Mouse (Mus musculus) T-helper 1 cell (primary cell): ENCODE results near the gene Foxp2.

ENCODE experiments used
- in situ Hi-C: fragments of 300-600 bp; cut with MboI, MseI; formaldehyde crosslinking; loops from one replicate; pipeline ENCODE4 v1.15.1; 2025; ENCODE audit warnings: high pct_unique_total_duplicates

Gene Foxp2

GRCm38 (mm10) chr6:15101548-15101947 lies 200.4 kb downstream of the Foxp2 start:
- in situ Hi-C loops = no loop called here

- in situ Hi-C loops = no loop called here
Measured at GRCm38 (mm10) chr6:15120916-15121315, 219.8 kb downstream of the Foxp2 start.

DNA sequence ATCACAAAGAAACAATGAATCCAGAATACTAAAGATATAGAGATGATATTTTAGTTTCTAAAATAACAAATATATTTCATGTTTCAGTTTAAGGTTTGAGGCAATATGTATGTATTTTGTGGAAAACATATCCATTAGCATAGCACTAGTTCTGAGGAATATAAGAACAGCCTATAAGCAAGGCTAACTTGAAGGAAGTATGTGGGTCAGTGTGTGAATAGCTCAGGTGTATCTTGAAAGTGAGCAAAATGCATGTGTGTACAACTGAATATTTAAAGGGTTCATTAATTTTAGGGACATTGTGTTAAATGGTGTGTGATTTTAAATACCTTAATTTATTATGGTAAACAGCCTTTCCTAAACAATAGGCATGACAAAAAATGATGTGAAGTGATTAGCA lies 220.2 kb downstream of the Foxp2 start:
- in situ Hi-C loops = no loop called here

- in situ Hi-C loops = no loop called here
Measured at GRCm38 (mm10) chr6:15130142-15130541, 229.0 kb downstream of the Foxp2 start.

DNA sequence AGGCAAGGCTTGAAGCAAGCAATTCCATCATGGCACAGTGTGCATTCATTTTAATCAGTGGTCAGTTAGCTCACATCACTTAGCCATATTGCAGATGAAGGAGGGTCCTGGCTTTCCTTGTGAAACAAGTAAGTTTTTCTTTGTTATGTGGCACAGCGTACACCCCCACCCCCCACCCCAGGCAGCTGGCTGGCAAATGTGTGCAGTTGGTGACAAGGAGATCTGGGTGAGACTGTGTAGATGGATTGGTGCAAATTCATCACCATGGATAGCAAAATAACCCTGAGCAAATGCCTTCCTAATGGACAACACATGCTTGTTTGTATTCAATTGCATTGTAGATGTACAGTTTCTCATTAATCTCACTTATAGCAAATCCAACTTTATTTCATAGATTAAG lies 240.9 kb downstream of the Foxp2 start:
- in situ Hi-C loops = no loop called here

DNA sequence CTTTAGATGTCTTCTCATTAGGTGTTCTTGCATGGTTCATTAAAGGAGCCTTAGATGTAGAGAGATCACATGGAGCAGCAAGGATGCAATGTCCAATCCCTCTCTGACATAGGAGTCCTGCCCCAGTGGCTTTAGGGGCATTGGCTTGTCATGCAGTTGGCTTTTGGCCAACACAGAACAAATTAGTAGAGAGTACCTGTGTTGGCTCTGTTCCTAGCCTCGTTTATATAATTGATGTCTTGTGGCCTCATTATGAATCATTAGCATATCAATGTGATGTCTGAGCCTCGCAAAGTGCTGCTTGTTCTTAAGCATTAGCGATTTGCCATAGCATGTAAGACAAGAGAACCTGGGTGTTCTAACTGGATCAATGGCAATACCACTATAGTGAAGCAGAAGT lies 250.5 kb downstream of the Foxp2 start:
- in situ Hi-C loops = loop anchor here (5.0 kb wide), 1 partner anchor 559 kb away; no protein-coding TSS in a partner anchor

GRCm38 (mm10) chr6:15163508-15164053 lies 262.4 kb downstream of the Foxp2 start:
- in situ Hi-C loops = no loop called here

- in situ Hi-C loops = no loop called here
Measured at GRCm38 (mm10) chr6:15176754-15177153, 275.6 kb downstream of the Foxp2 start.

DNA sequence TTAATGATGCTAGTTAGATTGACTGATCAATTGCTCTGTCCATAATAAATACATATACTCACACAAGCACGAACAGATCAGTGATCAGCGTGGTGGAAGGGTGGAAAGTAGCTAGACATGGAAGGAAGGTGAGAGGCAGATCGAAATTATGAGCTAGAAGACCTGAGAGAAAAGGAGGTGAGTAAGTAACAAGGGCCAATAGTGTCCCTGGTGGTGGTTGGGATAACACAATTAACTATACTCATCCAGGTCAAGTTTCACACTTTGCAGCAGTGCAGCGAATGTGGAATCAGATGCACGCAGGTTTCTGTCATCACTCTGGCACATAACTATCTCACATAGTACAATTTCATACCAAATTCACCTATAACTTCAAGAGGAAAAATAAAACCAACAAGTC lies 291.7 kb downstream of the Foxp2 start:
- in situ Hi-C loops = no loop called here

- in situ Hi-C loops = loop anchor here (10.0 kb wide), 1 partner anchor 1992 kb away; no protein-coding TSS in a partner anchor
Measured at GRCm38 (mm10) chr6:15242176-15242942, 341.2 kb downstream of the Foxp2 start.

GRCm38 (mm10) chr6:15257393-15257792 lies 356.2 kb downstream of the Foxp2 start:
- in situ Hi-C loops = no loop called here

- in situ Hi-C loops = no loop called here
Measured at GRCm38 (mm10) chr6:15257893-15258292, 356.7 kb downstream of the Foxp2 start.

DNA sequence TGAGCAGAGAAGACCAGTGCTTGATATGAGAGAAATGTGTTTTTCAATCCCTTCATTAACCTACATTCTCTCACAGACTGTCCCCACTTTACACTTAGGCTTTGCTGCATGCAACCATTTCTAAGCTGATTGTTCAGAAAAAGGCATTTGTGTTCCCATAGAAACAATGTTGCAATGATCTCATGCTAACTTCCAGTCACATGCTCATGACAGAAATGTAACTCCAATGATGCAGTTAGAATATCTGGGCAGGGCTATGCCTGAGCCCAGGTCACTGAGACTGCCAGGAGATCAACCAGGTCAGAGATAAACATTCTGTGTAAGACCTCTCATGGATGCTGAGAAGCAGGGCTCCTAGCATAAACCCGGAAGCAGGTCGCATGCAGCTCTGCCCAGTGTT lies 367.0 kb downstream of the Foxp2 start:
- in situ Hi-C loops = no loop called here

GRCm38 (mm10) chr6:15285213-15285612 lies 384.1 kb downstream of the Foxp2 start:
- in situ Hi-C loops = no loop called here

- in situ Hi-C loops = no loop called here
Measured at GRCm38 (mm10) chr6:15294081-15294480, 392.9 kb downstream of the Foxp2 start.

DNA sequence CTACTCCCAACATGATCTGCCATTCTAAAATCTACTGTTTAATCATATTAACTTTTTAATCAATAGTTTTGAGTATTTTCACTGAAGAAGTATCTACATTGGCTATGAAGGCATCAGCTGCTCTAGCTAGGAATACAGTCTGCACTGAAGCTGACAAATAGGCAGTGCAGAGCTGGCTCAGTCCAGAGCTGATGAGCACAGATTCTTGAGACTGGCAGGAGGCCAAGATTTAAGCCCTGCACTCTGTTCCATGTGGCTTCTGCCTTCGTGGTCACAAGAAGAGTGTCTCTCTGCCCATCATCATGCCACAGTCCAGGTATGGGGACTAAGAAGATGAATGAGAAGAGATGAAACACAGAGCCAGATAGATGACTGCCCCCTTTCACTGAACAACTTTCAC lies 398.1 kb downstream of the Foxp2 start:
- in situ Hi-C loops = no loop called here

DNA sequence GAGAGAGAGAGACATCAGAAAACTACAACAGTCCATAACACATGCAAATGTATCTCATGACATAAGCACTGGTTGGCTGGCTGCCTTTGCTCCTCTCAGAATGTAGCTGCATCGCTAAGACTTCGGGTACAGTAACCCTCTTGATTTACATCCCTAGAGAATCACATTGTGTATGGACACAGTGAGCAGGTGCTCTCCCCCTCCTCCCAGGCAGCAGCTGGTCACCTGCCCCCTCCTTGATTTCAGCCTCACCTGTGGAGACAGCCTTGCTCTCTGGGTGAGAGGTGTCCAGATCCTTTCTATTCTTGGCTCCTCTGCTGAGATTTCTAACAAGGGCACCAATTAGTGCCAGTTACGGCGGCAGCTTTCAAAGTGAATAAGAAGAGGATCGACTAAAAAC lies 409.5 kb downstream of the Foxp2 start:
- in situ Hi-C loops = no loop called here

GRCm38 (mm10) chr6:15316948-15317347 lies 415.8 kb downstream of the Foxp2 start:
- in situ Hi-C loops = no loop called here

GRCm38 (mm10) chr6:15318343-15318742 lies 417.2 kb downstream of the Foxp2 start:
- in situ Hi-C loops = no loop called here

- in situ Hi-C loops = loop anchor here (10.0 kb wide), 1 partner anchor 1167 kb away; no protein-coding TSS in a partner anchor
Measured at GRCm38 (mm10) chr6:15321551-15321974, 420.4 kb downstream of the Foxp2 start.

- in situ Hi-C loops = loop anchor here (10.0 kb wide), 1 partner anchor 1168 kb away; no protein-coding TSS in a partner anchor
Measured at GRCm38 (mm10) chr6:15323099-15323498, 421.9 kb downstream of the Foxp2 start.

DNA sequence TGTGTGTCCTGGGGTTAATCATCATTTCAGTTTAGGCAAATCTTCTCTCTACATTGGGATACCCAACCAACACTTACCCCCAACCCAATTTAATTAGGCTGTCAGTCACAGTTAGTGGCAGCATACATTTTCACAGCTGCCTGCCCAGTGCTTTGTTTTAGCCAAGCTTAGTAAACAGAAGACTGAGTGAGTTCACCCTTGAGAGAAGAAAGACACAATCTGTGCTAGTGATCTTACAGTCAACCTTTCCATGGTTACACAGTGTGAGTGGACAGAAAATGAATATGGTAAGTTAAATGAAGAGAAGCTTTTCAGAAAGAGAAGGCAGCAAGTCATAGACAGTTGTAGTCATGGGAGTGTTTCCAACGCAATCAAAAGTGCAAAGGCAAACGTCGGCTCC lies 446.6 kb downstream of the Foxp2 start:
- in situ Hi-C loops = no loop called here

DNA sequence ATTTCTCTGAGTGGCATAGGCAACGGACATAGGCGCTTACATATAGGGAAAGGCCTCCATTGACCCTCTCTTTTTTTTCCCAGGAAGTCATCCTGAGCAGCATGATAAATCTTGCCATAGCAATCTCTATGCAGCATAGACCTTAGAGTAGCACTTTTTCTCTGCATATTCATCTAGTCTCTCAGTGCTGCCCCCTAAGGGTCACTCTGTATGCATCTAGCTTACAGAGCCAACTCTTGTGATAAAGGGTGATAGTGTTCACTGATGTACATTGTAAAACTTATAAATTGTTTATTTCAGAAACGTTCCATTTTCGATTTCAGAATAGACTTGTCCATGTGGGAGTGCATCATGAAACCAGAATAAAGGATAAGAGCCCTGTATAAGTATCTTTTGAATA lies 454.7 kb downstream of the Foxp2 start:
- in situ Hi-C loops = no loop called here
